Mouse (Mus musculus) spleen, adult 18-20 months (tissue): ENCODE measurements around the gene Ank2.
"Not testable (repeated sequence)": the region's sequence is repeated elsewhere in the genome, so short reads cannot be mapped to it uniquely, and the experiment has no call there.

Experiments used
- DNase-seq, 2 experiments: peaks; one replicate each; pipeline ENCODE4 v3.0.0; 2022; ENCODE audit warnings: mixed read lengths in 2 of 2

The Ank2 gene

DNA sequence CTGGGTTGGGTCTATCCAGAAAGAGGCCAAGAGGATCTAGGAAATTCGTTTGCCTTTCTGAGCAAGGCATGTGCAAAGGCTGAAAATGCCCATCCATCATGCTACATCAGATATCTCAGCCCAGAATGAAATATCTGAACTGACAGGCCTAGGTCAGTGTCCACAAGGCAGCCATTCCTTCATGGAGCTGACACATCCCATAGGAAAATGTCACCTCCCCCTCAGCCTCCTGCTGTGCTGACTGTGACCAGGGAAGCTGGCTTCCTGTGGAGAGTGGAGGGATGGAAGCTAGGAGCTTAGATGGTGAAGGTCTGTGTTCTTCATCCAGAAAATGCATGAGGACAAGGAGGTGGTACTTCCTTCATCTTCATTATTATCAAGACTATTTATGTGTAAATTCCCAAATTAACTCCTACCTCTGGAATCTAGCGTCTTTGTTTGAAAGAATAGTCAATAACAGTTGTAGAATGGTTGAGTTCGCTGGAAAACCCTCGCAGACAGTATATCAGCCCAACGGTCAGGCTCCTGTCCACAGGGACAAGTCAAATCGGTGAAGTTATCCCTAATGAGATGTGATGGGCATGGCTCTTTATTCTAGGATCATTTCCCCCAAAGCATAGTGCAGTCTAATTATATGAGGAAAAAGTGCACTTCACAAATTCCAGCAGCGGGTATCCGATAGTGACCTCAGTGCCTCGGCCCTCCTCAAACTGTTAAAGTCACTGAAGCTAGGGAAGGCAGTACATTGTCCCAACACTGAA is 148.4 kb downstream of the Ank2 start:
- DNase-seq, result no peak

DNA sequence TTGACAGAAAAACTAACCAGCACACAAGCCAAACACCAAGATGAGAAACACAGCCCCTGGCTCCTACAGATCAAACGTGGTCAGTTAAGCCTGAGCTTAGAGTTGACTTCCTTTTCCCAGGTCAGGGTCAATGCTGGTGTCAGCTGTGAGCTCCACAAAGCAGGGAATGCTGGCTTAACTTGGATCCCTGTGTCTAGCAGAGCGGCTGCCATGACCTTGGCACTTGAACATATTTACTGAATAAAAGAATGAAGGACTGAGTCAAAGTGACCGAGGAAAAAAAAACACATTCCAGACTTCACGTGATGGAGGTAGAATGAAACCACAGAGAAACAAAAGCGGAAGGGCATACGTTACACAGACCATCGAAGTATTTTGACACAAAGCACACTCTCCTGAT is 150.2 kb downstream of the Ank2 start:
- DNase-seq, result no peak

DNA sequence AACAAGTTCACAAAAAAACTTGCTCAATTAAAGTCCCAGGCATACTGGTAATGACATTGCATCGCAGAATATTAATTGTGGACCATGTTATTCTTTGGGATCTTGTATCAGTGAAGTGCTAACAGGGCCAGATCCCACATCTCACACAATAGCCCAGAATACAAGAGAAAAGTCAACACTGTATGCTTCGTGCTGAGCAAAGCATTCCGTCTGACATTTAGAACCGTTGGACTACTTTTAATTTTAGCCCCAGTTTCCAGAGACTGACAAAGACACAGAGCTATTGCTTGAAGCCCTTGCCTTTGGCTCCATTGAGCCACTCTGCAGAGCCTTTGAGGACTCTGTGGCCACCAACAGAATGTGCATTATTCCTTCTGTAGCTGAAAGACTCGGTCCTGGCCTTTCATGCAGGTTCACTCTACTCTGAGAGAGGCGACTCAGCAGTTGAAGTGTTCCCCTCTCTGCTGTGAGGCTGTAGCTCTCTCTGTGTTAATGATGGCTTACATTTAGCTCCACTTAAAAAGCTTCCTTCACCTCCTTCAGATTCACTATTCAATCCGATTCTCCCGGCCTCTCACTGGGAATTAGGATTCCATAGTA is 153.2 kb downstream of the Ank2 start:
- no peak for DNase-seq

DNA sequence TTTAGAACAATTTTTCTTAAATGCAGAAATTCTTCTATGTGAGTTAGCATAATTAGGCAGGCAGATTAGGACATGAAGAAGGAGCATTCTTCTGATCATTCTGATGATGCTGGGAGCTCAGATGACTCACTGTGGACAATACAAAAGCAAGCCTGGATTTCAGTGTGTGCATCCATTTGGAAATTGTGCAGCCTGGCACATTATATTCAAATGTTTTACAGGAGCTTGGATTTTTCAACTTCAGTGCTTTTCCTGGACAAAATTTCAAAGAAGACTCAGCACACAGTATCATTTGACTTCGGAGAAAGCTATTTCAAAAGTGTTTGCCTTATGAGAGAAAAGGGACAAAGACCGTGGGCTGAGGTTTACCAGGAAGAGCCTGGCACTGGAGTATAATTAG is 157.8 kb downstream of the Ank2 start:
- DNase-seq, result no peak

DNA sequence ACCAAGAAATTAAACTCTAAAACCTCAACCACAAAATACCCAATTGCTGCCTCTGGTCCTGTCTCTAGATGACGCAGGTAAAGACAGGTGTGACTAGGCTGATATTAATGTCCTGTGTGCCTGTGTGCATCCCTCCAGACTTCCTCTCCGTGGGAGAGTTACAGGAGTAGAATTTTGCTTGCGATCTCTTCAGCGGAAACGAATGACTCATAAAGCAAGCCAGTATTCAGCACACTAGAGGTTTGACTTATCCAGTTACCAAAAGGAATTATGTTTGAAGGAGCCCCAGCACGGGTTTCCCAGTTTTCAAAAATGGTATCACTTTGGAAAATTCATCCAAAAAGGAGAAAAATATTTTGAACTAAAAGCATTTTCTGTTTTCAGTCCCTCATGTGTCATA is 164.3 kb downstream of the Ank2 start:
- no peak for DNase-seq

DNA sequence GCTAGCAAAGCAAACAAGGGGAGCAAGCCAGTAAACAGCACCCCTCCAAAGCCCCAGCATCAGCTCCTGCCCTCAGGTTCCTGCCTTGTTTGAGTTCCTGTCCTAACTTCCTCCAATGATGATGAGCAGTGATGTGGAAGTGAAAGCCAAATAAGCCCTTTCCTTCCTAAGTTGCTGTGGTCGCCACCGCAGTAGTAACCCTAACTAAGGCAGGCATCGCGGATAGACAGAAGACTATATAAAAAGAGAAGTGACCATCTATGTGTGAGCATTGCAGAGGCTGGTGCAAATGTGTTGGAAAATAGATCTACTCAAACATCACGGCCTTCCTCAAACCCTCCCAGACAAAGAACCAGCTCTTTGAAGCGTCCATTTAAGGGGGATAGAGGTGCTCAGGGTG is 167.6 kb downstream of the Ank2 start:
- no peak for DNase-seq

DNA sequence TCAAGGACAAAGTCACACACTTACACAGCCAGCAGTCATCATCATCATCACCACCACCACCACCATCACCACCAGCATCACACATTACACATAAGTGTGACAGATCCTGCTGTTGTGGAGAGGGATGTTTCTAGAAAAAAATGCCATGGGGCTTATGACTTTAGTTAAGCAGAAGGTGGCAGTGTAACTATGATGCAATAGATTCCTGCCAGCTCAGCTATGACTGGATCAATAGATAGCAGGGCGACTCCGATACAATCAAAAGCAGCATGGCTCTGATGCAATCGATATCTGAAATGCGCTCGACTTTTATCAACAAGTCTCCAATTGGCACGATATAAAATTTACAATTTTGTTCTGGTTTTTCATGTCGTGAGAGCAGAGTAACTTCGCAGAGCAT is 172.8 kb downstream of the Ank2 start:
- no peak for DNase-seq

DNA sequence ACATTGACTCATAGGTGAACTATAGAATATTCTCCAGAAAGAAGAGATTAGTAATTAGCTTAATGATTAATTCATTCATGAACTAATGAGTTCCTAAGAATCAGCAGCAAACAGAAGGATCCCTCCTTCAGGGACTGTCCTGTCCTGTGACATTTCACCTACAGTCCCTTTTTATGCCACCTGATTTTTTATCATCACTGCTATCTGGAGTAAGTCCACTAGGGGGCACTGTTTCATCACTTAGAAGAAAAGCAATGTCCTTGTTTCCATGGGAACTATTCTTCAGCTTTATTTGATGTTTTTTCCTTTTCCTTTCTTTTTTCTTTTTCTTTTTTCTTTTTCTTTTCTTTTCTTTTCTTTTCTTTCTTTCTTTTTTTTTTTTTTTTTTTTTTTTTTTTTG is 176.3 kb downstream of the Ank2 start:
- no peak for DNase-seq

DNA sequence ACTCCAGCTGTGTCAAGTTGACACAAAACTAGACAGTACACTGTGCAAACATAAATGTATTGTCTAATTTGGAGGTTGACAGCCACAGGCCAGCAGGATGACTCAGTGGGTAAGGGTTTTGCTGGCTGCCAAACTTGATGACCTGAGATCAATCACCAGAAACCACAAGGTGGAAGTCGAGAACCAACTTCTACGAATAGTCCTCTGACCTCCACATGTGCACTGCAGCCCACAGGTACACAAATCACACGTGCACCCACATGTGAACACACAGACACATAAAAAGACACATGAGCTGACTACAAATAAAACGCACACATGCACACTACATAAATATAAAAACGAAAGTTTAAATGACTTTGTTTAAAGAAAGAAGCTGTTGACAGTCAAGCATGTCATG is 177.5 kb downstream of the Ank2 start:
- no peak for DNase-seq

DNA sequence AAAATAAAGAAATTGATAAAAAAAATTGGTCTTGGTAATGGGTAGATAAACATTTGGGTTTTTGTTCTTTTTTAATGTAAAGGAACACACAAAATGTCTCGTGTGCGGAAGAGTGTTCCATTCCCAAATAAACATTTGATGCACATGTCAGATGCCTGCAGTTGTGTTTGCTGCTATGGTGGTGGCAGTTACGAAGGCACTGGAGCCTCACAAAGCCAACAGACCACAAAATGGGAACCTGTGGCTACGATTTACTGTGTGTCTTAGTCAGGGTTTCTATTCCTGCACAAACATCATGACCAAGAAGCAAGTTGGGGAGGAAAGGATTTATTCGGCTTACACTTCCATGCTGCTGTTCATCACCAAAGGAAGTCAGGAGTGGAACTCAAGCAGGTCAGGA is 178.1 kb downstream of the Ank2 start:
- DNase-seq, result not testable (repeated sequence)

DNA sequence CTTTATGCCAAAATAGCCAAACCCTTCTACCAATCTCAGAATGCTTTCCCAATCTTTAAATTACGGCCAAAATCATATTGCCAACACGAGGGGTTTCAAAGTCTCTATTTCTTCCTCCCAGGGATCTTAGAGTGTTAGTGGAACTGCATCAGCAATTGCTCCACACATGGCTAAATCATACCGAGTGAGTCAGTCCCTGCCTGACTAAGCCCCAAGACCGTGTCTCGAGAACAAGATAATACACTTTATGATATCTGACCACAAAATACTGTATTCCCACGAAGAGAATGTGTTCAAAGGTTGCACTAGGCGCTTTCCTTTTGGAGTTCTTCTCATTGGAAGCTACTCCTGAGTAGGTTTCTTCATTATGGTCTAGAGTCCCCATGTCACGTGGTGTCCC is 178.8 kb downstream of the Ank2 start:
- DNase-seq, result no peak

DNA sequence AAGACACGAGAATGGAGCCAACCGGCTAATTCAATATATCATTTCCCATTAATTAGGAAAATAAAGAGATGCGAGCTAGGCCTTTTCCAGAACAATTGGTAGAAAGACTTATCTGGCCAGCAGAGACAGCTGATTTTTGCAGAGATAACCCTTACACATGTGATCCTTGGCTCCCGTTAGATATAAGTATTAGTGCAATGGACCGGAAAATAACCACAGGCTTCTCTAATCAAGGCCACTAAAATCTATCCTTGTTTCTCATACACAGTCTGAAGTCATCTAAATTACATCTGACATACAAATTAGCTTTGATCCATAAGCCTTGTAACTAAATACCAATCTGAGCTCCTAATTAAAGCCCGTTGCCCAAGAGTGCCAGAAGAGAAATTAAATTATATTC is 181.5 kb downstream of the Ank2 start:
- DNase-seq, result no peak

DNA sequence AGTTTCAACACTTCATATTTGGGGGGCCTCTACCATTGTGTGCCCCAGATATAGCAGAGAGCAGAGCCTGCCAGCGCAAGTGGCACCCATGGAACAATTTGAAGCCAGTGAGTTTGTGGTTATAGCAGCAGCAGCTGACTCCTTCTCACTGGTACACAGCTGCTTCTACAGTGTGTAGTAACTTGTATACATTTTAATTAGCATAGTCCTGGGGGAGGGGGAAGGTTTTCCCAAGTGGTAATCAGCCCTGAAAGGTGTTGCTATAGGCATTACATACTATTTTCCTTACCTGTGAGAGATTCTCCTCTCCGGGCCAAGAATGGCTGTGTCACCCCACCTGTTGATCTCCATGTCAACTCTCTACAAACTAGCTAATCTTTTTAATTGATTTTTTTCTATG is 182.4 kb downstream of the Ank2 start:
- DNase-seq, result no peak

DNA sequence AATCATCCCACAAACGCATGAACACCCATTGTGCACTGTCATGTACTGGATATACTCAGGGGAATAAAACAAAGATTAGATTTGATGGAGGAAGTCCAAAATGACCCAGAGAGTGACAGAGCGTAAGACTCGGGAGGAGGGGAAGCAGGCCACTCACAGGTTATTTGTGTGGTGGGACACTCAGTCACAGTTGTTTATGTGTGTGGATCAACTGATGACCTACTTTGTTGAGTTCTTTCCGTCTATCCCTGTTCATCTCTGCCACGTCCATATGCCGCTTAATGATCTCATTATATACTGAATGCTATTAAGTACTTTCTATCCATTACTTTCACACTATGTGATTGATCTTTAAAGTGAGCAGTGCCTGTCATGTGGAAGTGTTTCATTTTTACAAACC is 187.6 kb downstream of the Ank2 start:
- no peak for DNase-seq

DNA sequence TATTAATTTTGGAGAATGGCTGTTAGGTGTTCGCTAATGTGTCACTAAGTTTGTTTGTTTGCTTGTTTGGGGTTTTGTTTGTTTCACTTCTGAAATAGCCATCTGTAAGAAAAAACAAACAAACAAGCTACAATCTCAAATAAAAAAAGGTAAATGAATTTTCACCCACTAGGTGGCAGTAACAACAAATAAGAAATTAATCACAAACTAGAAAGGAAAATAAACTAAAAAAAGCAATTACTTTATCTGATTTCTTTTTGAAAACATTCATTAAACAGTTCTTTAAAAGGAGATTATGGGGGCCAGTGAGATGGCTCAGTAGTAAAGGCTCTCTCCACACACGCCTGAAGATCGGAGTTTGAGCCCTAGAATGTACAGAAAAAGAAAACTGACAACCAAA is 189.1 kb downstream of the Ank2 start:
- no peak for DNase-seq

DNA sequence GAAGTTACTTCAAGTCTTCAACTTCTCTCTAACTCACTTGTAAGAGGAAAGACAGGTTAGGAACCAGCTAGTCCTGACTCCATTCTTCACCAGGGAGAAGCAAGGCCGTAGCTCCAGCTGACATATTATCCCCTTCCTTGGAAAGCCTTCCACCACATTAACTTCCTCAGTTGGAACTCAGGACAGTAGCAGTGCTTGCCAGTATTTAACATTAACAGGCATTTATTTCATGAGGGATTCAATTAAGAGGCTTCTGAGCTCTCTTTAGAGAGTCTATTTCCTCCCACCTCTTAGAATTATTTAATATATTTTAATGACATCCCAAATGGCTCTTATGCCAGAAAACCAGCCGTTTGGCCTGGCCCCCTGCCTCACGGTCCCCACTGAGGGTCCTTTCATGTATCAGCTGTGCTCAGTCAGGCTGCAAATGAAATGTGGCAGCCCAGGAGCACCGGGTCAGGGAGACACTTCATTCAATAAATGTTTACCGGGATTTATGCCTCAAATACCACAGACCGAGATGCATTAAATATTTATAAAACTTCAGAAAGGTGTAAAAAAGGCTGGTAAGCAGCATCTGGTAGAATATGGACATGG is 195.1 kb downstream of the Ank2 start:
- no peak for DNase-seq

DNA sequence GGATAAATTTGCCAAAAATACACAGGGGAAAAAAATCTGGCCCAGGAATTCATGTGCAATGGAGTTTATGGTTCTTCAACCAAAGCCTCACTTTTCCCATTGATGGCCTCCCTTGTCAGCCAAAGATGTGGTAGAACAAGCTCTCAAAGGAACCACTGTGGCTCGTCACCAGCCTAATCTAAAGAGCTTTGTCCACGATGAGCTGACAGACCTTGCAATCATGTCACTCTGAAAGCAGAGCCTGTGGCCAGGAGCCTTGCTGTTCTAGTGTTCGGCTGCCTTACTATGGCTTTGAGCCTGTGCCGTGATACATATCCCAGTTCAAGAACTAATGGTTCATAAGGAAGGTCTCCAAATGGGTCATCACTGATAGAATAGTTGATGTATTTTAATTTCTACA is 196.1 kb downstream of the Ank2 start:
- no peak for DNase-seq

DNA sequence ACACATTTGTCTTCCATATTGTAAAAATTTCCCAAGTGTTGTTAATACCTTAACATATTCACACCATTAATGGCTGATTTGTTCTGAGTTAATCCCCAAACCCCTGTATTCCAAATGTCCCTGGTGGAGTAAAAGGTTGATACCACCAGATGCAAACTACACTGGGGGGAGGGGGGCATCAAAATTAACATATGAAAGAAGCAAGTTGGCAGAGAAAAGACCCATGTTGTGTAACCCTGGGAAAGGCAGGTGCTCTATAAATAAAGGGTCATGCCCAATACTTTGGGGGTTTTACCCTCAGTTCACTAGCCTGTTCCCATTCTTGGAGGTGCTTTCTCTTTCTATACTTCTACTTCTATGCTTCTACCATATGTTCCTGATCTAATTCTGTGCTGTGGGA is 198.4 kb downstream of the Ank2 start:
- DNase-seq, result no peak

DNA sequence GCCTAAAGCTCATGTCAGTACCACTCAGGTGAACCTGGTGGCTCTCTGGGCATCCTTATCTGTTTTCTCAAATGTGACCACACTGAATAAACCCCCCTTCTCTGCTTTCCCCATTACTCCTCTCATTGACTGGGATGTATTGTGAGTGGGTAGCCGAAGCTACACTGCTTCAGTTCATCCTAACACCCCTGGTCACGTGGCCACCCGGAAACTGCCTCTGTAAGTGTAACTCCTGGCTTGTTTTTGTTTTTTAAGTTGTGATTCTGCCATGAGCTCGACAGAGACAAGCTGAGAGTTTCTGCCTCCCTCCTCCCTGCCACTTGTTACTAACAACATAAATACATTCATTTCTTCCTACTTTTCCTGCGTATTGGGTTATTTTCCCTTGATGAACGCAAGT is 203.2 kb downstream of the Ank2 start:
- DNase-seq, result no peak

DNA sequence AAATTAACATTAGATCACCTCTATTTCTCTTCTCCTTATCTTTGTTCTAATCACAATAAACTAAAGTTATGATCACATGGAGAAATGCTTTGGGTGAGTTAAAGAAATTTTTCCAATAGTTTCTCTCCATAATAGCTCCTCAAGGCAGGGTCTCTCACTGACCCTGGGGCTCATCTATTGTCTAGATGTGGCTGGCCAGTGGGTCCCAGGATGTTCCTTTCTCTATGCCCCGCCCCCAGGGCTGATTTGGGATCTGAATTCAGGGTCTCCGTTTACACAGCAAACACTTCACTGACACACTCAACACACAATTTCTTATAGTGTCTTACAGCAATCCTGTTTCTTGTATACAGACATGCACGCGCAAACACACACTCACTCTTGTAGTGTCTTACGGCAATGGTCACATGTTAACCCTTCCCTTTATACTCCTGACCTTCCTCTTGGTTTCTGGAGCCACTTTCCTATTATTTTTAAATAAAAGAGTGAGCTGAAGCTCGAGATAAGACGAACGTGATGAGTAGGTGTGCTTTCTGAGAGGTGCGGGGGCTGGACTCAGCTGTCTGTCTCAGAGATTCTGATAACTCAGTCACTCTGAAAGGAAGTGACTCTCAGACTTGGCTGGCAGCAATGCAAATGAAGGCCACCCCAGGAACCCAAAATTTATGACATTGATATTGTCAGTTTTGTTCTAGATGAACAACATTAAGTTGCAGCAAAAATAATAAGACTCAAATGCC is 204.4 kb downstream of the Ank2 start:
- no peak for DNase-seq

DNA sequence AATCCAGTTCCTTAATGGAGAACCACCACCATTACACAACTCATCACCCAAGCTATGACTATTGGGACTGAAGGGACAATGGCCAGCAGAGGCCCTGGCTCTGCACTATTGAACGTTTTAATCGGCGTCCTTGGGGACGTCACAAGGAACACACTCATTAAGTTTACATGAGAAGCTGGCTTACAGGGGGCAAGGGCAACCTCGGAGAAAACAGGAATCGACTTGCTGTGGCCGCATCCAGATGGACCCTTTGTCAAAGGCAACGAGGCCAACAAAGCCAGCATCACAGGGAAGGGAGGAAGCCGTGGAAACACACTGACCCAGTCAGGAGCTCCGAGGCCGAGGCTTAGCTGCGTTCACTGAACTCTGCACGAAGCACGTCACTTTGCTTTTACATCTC is 205.1 kb downstream of the Ank2 start:
- DNase-seq, result no peak

DNA sequence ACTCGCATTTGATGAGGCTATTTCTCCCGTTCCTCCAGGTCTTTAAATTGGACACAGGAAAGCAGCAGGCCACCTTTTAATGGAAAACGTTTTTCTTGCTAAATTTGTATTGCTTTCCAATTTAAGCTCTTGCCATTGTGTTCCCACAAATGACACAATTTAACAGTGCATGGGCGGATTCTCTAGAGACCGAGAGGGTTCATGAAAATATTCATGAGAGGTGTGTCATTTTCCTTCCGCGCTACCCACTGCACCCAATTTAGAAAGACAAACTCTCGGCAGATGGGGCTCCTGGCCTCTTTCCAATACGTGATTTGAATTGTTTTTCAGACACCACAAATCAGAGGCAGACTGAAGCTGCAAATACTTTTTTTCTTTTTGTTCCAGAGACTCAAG is 205.7 kb downstream of the Ank2 start:
- no peak for DNase-seq

DNA sequence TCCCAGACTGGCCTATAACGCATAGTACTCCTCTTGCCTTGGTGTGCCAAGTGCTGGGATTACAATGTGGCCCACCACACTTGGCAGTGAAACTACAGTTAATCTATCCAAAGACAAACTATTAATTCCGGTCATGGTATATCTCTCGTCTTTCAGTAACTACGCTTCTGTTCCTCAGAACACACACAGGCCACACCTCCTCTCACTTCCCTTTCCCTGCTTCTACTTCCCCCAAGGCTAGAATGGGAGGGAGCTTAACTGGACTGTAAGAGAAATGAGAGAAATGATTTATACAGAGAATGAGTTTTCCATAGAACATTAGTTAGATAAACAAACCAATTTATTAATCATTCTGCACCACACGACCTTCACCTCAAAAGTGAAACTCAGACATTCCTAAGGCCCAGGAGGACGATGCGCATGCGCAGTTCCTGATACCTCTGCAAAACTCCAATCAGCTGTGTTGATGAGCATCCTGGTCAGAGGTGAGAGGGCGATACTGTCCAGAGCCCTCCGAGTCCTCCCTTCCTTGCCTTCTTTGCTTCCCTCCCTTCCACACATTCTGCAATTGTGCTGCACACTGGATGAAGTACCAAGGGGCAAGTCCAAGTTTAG is 206.2 kb downstream of the Ank2 start:
- no peak for DNase-seq

DNA sequence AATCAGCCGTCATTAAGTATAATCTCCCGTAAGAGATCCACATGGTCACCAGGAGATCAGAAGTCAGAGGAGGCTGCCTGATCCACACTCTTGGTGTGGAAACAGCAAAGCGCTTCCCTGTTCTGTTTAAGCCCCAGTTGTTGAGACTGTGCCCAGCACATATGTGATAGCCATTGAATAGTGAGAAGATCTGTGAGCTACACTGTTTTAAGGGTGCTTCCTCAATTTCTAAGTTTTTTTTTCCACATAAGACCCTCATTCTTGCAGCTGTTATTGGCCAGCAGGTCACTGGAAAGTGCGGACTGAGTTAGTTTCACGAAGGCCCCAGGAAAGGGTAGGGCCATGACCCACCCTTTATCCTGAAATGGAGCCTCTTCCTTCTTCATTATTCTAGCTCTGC is 216.9 kb downstream of the Ank2 start:
- no peak for DNase-seq
